Mouse (Mus musculus): ENCODE measurements at regions not wholly inside any gene's neighbourhood (a gene's known extent, or its start where the extent isn't known, plus 50 kb on each side); places are given as distances from the start of the nearest gene placed in this dataset.
A peak's percentile ranks its signal among the peaks of the same experiment; 100 is the strongest.

GRCm38 (mm10) chr10:19491513-19492380 lies 100.0 kb upstream of the Ifngr1 start:
- CTCF ChIA-PET: interaction anchor here (1.1 to 1.7 kb wide), 6 partner anchors 9 to 201 kb away, joined by 3 to 8 read pairs (median 3); no protein-coding TSS in a partner anchor
- no peaks in the 10 kb centered on the region for H3K27me3 ChIP-seq
- DNase-seq (ENCODE audit: low read depth, low spot score) (no peak), ATAC-seq (no peak)
- TF ChIP-seq CTCF (IDR thresholded peaks at IDR 0.05): peak; percentile 59
- POLR2A ChIA-PET: interaction anchor here (0.6 kb wide), 1 partner anchor 49 kb away, joined by 3 read pairs; no protein-coding TSS in a partner anchor
- in situ Hi-C loops (cut with MboI; ENCODE audit: low pct_unique_long_range_greater_than_20kb): loop anchor here (10.0 kb wide), 1 partner anchor 567 kb away; no protein-coding TSS in a partner anchor

- ChIA-PET CTCF (no interaction called here), POLR2A (interaction anchor here (0.6 kb wide), 1 partner anchor 639 kb away, joined by 5 read pairs; no protein-coding TSS in a partner anchor)
- no peak for ATAC-seq
- DNase-seq (ENCODE audit: low read depth, low spot score): no peak
- no peak for TF ChIP-seq CTCF (IDR thresholded peaks at IDR 0.05)
- no peaks in the 10 kb centered on the region for H3K27me3 ChIP-seq
- in situ Hi-C loops (cut with MboI; ENCODE audit: low pct_unique_long_range_greater_than_20kb): loop anchor here (10.0 kb wide), 1 partner anchor 570 kb away; no protein-coding TSS in a partner anchor
These were observed 97.2 kb upstream of the Ifngr1 start for GRCm38 (mm10) chr10:19494461-19495105.

GRCm38 (mm10) chr10:19498112-19498511 lies 93.6 kb upstream of the Ifngr1 start:
- ChIA-PET CTCF (no interaction called here), POLR2A (no interaction called here)
- ATAC-seq (no peak), DNase-seq (ENCODE audit: low read depth, low spot score) (no peak)
- no peaks in the 10 kb centered on the region for H3K27me3 ChIP-seq
- TF ChIP-seq CTCF (IDR thresholded peaks at IDR 0.05): no peak
- in situ Hi-C loops (cut with MboI; ENCODE audit: low pct_unique_long_range_greater_than_20kb): loop anchor here (10.0 kb wide), 1 partner anchor 573 kb away; no protein-coding TSS in a partner anchor

- ATAC-seq (no peak), DNase-seq (ENCODE audit: low read depth, low spot score) (no peak)
- in situ Hi-C loops (cut with MboI; ENCODE audit: low pct_unique_long_range_greater_than_20kb): no loop called here
- ChIA-PET CTCF (no interaction called here), POLR2A (no interaction called here)
- no peak for TF ChIP-seq CTCF (IDR thresholded peaks at IDR 0.05)
- H3K27me3 ChIP-seq: no peaks in the 10 kb centered on the region
These were observed 88.9 kb upstream of the Ifngr1 start for GRCm38 (mm10) chr10:19502874-19503273.

GRCm38 (mm10) chr10:19503846-19504765 lies 87.6 kb upstream of the Ifngr1 start:
- no peak for TF ChIP-seq CTCF (IDR thresholded peaks at IDR 0.05)
- H3K27me3 ChIP-seq: no peaks in the 10 kb centered on the region
- POLR2A ChIA-PET: interaction anchor here (0.5 to 0.6 kb wide), 2 partner anchors 134 to 518 kb away, joined by 5 to 6 read pairs; no protein-coding TSS in a partner anchor
- ATAC-seq (no peak), DNase-seq (ENCODE audit: low read depth, low spot score) (no peak)
- CTCF ChIA-PET: interaction anchor here (0.7 to 0.9 kb wide), 2 partner anchors 9 to 16 kb away, joined by 3 read pairs; no protein-coding TSS in a partner anchor
- in situ Hi-C loops (cut with MboI; ENCODE audit: low pct_unique_long_range_greater_than_20kb): no loop called here

GRCm38 (mm10) chr10:19505174-19505573 lies 86.6 kb upstream of the Ifngr1 start:
- H3K27me3 ChIP-seq: no peaks in the 10 kb centered on the region
- ATAC-seq: no peak
- ChIA-PET CTCF (interaction anchor here (3.2 kb wide), 1 partner anchor 14 kb away, joined by 8 read pairs; no protein-coding TSS in a partner anchor), POLR2A (interaction anchor here (0.5 kb wide), 1 partner anchor 135 kb away, joined by 6 read pairs; no protein-coding TSS in a partner anchor)
- in situ Hi-C loops (cut with MboI; ENCODE audit: low pct_unique_long_range_greater_than_20kb): loop anchor here (5.0 kb wide), 2 partner anchors 187 to 268 kb away; no protein-coding TSS in a partner anchor
- no peak for DNase-seq (ENCODE audit: low read depth, low spot score)
- no peak for TF ChIP-seq CTCF (IDR thresholded peaks at IDR 0.05)

- POLR2A ChIA-PET: no interaction called here
- TF ChIP-seq CTCF (IDR thresholded peaks at IDR 0.05): no peak
- no peak for DNase-seq (ENCODE audit: low read depth, low spot score)
- CTCF ChIA-PET: interaction anchor here (3.2 kb wide), 1 partner anchor 14 kb away, joined by 8 read pairs; no protein-coding TSS in a partner anchor
- in situ Hi-C loops (cut with MboI; ENCODE audit: low pct_unique_long_range_greater_than_20kb): loop anchor here (5.0 kb wide), 2 partner anchors 186 to 269 kb away; no protein-coding TSS in a partner anchor
- no peaks in the 10 kb centered on the region for H3K27me3 ChIP-seq
- ATAC-seq: no peak
These were observed 85.8 kb upstream of the Ifngr1 start for GRCm38 (mm10) chr10:19505979-19506378.

GRCm38 (mm10) chr10:19506434-19506833 lies 85.3 kb upstream of the Ifngr1 start:
- no peak for TF ChIP-seq CTCF (IDR thresholded peaks at IDR 0.05)
- ATAC-seq (no peak), DNase-seq (ENCODE audit: low read depth, low spot score) (no peak)
- H3K27me3 ChIP-seq: no peaks in the 10 kb centered on the region
- POLR2A ChIA-PET: no interaction called here
- CTCF ChIA-PET: interaction anchor here (3.2 kb wide), 1 partner anchor 15 kb away, joined by 8 read pairs; no protein-coding TSS in a partner anchor
- in situ Hi-C loops (cut with MboI; ENCODE audit: low pct_unique_long_range_greater_than_20kb): loop anchor here (5.0 kb wide), 2 partner anchors 186 to 269 kb away; no protein-coding TSS in a partner anchor

- CTCF ChIA-PET: no interaction called here
- POLR2A ChIA-PET: no interaction called here
- H3K27me3 ChIP-seq: no peaks in the 10 kb centered on the region
- in situ Hi-C loops (cut with MboI; ENCODE audit: low pct_unique_long_range_greater_than_20kb): loop anchor here (5.0 kb wide), 2 partner anchors 184 to 271 kb away; no protein-coding TSS in a partner anchor
- no peak for TF ChIP-seq CTCF (IDR thresholded peaks at IDR 0.05)
- ATAC-seq (no peak), DNase-seq (ENCODE audit: low read depth, low spot score) (no peak)
These were observed 83.5 kb upstream of the Ifngr1 start for GRCm38 (mm10) chr10:19508221-19508745.
